Mouse (Mus musculus): ENCODE data around the gene Tns2.

Tns2 gene

DNA sequence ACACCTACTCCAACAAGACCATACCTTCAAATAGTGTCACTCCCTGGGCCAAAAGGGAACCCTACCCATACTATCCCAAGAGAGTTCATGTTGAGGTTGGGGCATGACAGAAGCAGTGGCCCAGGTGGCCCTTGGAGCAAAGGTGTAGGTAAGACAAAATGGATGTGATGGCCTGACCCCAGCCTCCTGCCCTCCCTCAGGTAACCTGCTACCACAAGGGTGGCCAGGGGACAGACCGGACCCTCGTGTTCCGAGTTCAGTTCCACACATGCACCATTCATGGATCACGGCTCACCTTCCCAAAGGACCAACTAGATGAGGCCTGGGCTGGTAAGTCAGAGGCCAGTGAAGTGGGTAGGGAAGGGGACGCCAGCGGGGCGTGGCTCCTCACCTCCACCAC lies 10.1 kb downstream of the Tns2 start:
- no peak for DNase-seq (ENCODE audit: low spot score in 2 of 2)

DNA sequence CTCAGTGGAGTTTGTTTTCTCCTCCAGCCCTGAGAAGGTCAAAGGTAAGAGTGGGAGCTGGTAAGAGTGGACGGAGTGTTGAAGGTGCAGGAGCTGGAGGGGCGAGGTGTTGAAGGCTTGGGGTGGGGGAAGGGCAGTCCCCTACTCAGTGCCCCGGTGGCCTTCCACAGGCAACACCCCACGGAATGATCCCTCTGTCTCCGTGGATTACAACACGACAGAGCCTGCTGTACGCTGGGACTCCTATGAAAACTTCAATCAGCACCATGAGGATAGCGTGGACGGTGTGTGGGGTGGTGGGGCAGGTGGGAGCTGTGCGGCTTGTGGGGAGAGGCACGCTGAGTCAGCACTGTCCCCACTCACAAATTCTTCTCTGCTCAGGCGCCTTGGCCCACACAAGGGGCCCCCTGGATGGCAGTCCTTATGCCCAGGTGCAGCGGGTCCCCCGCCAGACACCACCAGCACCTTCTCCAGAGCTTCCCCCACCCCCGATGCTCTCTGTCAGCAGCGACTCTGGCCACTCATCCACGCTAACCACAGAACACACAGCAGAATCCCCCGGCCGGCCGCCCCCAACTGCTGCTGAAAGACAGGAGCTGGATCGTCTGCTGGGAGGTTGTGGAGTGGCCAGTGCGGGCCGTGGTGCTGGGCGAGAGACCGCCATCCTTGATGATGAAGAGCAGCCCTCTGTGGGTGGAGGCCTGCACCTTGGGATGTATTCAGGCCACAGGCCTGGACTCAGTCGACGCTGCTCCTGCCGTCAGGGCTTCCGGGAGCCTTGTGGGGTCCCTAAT lies 10.7 kb downstream of the Tns2 start:
- no peak for DNase-seq (ENCODE audit: low spot score in 2 of 2)

DNA sequence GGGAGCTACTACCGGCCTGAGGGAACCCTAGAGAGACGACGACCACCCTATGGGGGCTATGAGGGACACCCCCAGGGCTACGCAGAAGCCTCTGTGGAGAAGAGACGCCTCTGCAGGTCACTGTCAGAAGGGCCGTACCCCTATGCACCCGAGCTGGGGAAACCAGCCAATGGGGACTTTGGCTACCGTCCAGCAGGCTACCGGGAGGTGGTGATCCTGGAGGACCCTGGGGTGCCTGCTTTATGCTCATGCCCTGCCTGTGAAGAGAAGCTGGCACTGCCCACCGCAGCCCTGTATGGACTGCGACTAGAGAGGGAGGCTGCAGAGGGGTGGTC lies 11.2 kb downstream of the Tns2 start:
- DNase-seq (ENCODE audit: low spot score in 2 of 2), result no peak

- no peak for DNase-seq (ENCODE audit: low spot score in 2 of 2)
Measured at GRCm38 (mm10) chr15:102112181-102112580, 12.0 kb downstream of the Tns2 start.

DNA sequence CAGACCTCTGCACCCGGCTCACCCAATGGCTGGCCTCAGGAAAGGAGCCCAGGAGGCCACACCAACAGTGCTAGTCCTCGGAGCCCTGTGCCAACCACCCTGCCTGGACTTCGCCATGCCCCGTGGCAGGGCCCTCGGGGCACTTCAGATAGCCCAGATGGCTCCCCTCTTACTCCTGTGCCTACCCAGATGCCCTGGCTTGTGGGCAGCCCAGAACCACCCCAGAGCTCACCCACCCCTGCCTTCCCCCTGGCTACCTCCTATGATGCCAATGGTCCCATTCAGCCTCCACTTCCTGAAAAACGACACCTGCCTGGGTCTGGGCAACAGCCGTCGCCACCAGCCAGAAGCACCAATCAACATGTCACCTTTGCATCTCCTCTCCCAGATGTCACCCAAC lies 12.6 kb downstream of the Tns2 start:
- no peak for DNase-seq (ENCODE audit: low spot score in 2 of 2)

DNA sequence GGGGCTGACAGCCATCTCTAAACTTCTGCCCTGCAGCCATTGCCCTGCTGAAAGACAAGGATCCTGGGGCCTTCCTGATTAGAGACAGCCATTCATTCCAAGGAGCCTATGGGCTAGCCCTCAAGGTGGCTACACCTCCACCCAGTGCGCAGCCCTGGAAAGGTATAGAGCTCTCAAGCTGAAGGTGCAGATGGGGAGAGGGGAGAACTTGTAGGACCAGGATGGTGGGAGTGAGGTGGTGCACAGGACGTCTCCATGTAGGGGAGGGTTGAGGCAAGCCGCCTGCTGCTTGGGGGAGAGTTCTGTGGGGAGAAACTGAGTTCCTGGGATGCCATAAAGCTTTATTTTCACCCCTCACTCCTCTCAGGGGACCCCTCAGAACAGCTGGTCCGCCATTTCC lies 13.5 kb downstream of the Tns2 start:
- no peak for DNase-seq (ENCODE audit: low spot score in 2 of 2)

DNA sequence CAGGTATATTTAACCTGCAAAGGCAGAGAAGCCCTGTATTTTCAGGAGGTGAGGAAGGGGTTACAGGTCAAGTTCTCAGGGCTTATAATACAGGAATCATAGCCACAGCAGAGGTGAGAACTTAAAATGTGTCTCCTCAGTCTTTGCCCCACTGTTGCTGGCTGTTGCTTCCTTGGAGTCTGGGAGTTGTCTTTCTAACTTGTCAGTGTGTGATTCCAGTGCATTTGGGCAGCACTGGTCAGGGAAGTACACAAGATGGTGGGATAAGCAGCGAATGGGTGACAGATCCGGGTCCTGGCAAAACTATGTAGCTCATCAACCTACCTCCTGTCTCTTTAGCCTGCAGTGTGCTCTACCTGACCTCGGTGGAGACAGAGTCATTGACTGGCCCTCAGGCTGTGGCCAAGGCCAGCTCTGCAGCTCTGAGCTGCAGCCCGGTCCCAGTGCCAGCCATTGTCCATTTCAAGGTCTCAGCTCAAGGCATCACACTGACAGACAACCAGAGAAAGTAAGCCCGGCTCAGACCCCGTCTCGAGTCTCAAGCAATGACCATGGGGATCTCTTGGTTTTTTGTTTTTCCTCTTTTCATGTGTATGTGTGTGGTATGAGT lies 14.5 kb downstream of the Tns2 start:
- no peak for DNase-seq (ENCODE audit: low spot score in 2 of 2)

GRCm38 (mm10) chr15:102115731-102116231 lies 15.6 kb downstream of the Tns2 start:
- no peak for DNase-seq (ENCODE audit: low spot score in 2 of 2)

DNA sequence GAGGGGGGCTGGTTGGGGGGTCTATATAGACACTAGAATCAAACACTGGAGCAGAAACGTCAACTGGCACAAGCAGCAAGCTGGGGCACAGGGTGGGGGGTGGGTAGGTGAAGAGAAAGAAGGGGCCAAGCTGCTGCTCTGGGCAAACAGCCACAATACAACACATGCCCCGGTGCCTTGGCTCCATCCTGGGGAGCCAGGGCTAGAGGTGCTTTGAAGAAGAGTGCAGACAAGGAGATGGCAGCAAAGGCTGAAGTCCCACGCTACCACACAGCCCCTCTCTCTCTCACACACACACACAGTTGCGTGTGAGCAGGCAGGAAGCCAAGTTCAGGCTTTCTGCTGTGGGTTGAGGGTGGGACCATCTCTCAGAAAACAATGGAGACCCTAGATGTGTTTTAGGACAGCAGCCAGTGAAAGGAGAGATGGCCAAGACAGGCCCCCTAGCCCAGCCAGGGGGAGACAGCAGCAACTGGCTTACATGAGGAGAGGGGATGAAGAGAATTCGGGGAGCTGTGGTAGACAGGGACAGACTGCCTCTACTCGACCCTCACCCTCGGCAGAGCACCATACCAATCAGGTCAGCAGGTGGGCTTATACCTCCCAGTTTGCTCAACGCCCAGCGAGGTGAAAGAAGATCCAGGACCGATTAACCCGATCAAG lies 16.7 kb downstream of the Tns2 start:
- DNase-seq (ENCODE audit: low spot score in 2 of 2), result no peak

GRCm38 (mm10) chr15:102117461-102118443 lies 17.5 kb downstream of the Tns2 start:
- DNase-seq (ENCODE audit: low spot score in 2 of 2), result no peak

- no peak for DNase-seq (ENCODE audit: low spot score in 2 of 2)
Measured at GRCm38 (mm10) chr15:102118591-102118990, 18.4 kb downstream of the Tns2 start.

DNA sequence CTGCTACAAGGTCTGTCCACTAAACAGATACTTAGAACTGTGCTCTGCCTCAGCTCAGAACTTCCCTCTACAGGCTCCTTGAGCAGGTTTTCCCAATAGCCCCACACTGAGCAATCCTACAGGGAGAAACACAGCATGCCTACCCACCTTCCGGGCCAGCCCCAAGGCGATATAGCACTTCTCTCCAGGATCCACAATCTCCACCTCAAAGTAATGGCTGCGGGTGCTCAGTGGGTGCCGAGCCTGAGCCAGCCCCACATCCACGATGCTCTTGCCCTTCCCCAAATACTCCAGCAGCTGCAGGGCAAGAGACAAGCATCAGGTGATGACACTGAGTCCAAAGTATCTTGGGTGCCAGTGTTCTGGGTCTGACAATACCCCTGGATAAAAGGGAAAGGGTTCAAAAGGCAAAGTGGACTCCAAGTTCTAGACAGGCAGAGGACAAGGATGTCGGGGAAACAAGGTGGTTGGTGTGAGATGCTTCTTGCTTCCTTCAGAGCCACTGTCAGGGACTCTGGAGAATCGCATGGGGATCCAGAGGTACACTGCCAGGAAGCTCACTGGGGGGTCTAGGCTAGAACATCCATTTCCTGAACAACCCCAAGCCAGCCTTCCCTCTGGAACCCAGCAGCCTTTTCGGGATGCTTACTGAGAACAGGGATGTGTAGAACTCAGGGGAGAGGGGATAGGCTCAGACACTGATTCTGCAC lies 19.1 kb downstream of the Tns2 start:
- no peak for DNase-seq (ENCODE audit: low spot score in 2 of 2)

GRCm38 (mm10) chr15:102119831-102120170 lies 19.6 kb downstream of the Tns2 start:
- DNase-seq (ENCODE audit: low spot score in 2 of 2), result no peak

GRCm38 (mm10) chr15:102120530-102120929 lies 20.3 kb downstream of the Tns2 start:
- DNase-seq (ENCODE audit: low spot score in 2 of 2), result no peak

DNA sequence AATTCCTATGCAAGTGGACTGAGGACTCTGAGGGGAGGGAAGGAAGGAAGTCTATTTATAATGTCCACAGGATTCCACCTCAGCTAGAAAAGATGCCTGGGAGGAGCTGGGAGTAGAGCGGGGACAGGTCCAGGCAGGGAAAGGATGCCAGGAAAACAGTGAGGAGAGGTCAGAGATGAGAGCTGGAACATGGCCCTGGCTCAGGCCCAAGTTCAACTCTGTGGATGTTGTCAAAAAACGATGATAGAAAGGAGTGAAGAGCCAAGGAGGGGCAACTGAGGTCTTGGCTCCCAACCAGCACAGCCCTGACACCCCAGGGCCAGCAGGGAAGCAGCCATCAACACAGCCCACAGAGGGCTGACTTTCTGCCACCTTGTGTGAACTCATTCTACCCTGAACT lies 26.1 kb downstream of the Tns2 start:
- DNase-seq (ENCODE audit: low spot score in 2 of 2), result no peak

DNA sequence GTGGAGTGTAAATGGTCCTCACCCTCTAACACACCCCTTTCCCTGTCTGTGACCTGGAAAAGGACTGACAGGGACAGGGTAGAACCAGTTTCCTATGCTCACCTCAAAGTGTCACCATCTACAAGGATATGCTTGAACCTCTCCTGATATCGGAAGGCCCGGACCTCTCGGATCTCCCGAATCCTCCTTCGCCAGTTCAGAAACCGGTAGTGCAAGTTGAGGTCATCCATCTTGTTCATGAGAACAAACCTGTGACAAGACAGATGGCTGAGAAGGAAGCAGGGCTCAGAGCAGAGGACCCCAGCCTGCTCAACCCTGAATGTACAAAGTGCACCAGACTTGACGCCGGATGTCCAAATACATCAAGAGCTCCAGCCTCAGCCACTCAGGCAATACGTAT lies 33.1 kb downstream of the Tns2 start:
- DNase-seq (ENCODE audit: low spot score in 2 of 2), result no peak

- no peak for DNase-seq (ENCODE audit: low spot score in 2 of 2)
Measured at GRCm38 (mm10) chr15:102134709-102135108, 34.5 kb downstream of the Tns2 start.

DNA sequence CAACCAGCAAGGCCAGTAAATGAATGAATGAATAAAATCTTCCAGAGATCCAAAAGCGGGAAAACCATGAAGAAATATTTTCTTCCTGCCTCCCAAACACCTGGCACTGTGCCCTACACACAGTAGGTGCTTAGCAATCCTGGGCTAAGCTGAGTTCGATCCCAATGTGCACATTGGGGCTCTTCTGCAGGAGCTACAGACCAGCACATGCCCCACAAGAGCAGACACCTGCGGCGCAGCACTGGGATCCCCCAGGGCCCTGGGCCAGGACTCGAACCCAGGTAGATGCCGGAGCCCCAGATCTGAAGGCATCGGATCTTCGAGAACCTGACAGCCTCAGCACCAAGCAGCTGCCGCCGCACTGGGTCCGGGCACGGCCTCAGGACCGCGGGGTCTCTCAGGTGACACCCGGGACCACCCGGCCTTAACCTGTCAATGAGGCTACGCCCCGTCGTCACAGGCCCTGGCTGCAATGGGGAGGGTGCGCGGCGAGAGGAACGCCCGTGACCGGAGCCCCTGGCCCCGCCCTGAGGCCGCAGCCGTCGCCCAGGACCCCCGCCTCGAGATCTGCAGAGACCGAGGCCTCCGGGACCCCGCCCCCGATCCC lies 35.4 kb downstream of the Tns2 start:
- DNase-seq (ENCODE audit: low spot score in 2 of 2), result no peak

DNA sequence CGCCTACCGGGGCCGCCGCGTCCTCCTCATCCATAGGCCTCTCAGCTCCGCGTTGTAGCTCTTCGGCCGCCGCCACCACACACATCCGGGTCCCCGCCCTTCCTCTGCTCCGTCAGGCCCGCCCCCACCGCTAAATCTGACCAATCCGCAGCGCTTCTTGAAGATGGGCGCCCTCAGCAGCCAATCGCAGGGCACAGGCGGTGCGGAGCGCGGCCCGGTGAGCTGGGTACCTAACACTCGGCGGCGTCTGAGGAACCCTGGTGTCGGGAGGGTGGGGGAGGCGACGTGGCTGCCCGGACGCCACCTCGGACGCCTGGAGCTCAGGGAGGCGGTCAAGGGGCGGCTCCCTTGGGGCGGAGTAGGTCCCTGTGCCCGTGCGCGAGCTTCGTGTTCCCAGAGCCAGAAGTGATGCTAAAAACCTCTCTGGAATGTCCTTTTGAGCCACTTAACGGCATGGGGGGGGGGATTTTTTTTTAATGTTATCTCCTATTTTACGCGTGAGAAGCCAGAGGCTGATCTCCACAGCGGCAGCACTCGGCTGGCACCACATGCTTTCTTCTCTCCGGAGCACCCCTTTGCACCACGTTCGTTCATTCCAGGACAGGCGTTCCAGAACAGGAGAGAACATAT lies 36.0 kb downstream of the Tns2 start, which contains the start of gene Spryd3:
TSS of gene Spryd3 (minus strand) at position 106 of the 630 bp plus-strand sequence.
- DNase-seq (ENCODE audit: low spot score in 2 of 2), result peak; percentile 98

GRCm38 (mm10) chr15:102141120-102141519 lies 40.9 kb downstream of the Tns2 start:
- DNase-seq (ENCODE audit: low spot score in 2 of 2), result no peak
